Mouse (Mus musculus) MEL (cell line): ENCODE results near the gene Ggact. TPM values are rescaled to one million over a fixed set of nuclear protein-coding genes. Genes with fewer than 3 reads are reported as not detected.
A peak's percentile ranks its signal among the peaks of the same experiment; 100 is the strongest.

Experiments used
- DNase-seq: peaks from one replicate; pipeline ENCODE4 v3.0.0; 2011; ENCODE audit warnings: low read depth, low spot score
- H3K27ac ChIP-seq: 2 replicates; pipeline ENCODE4 v1.5.1; 2012; ENCODE audit warnings: low read depth, mild to moderate bottlenecking, control low read depth, low read length, moderate library complexity; ENCODE audit not compliant: control insufficient read depth
- H3K27me3 ChIP-seq, 2 experiments: fragments of 150-350 bp in 1 of 2; sonication (generic) in 1 of 2; 2 replicates each; pipeline ENCODE4 v1.6.1; 2012; ENCODE audit warnings: low read length in 2 of 2, mild to moderate bottlenecking in 2 of 2, improper control_type of control experiment in 1 of 2, moderate library complexity in 1 of 2; ENCODE audit not compliant: insufficient read depth in 2 of 2, control insufficient read depth in 1 of 2
- H3K36me3 ChIP-seq, 2 experiments: 2 replicates each; pipeline ENCODE4 v1.6.1; 2012 to 2014; ENCODE audit warnings: low read length in 2 of 2, improper control_type of control experiment in 1 of 2, inconsistent platforms in 1 of 2, mild to moderate bottlenecking in 1 of 2; ENCODE audit not compliant: insufficient read depth in 2 of 2, control insufficient read depth in 1 of 2
- H3K4me1 ChIP-seq, 2 experiments: fragments of 150-350 bp in 1 of 2; sonication (generic) in 1 of 2; 2 replicates each; pipeline ENCODE4 v1.6.1; 2012; ENCODE audit warnings: low read length in 2 of 2, improper control_type of control experiment in 1 of 2, mild to moderate bottlenecking in 1 of 2; ENCODE audit not compliant: insufficient read depth in 2 of 2, control insufficient read depth in 1 of 2
- H3K4me3 ChIP-seq, 2 experiments: fragments of 150-350 bp in 1 of 2; sonication (generic) in 1 of 2; 2 replicates each; pipeline ENCODE4 v1.5.1; 2012; ENCODE audit warnings: low read depth in 2 of 2, low read length in 2 of 2, mild to moderate bottlenecking in 2 of 2, moderate library complexity in 2 of 2, control low read depth in 1 of 2, improper control_type of control experiment in 1 of 2; ENCODE audit not compliant: control insufficient read depth in 1 of 2, insufficient read depth in 1 of 2
- H3K79me2 ChIP-seq: 2 replicates; pipeline ENCODE4 v1.6.1; 2012; ENCODE audit warnings: mild to moderate bottlenecking, low read length, moderate library complexity; ENCODE audit not compliant: control insufficient read depth, poor library complexity, insufficient read depth
- H3K9ac ChIP-seq: 2 replicates; pipeline ENCODE4 v1.6.1; 2012; ENCODE audit warnings: low read depth, mild to moderate bottlenecking, control low read depth, low read length, moderate library complexity; ENCODE audit not compliant: control insufficient read depth, poor library complexity, severe bottlenecking
- H3K9me3 ChIP-seq: fragments of 150-350 bp; sonication (generic); replicated peaks from 2 replicates; pipeline ENCODE4 v1.6.1; 2012; ENCODE audit warnings: mild to moderate bottlenecking, low read length, improper control_type of control experiment, moderate library complexity; ENCODE audit not compliant: insufficient read depth
- BHLHE40 ChIP-seq: IDR thresholded peaks from 2 replicates; pipeline ENCODE4 v1.6.1; 2012; ENCODE audit warnings: low read depth, mild to moderate bottlenecking, inconsistent platforms, low read length, improper control_type of control experiment, borderline replicate concordance
- CHD1 ChIP-seq: IDR thresholded peaks from 2 replicates; pipeline ENCODE4 v1.6.1; 2012; ENCODE audit warnings: low read depth, mild to moderate bottlenecking, inconsistent platforms, low read length, improper control_type of control experiment
- CHD2 ChIP-seq: IDR thresholded peaks from 2 replicates; pipeline ENCODE4 v1.6.1; 2011; ENCODE audit warnings: low read length, improper control_type of control experiment
- CTCF ChIP-seq, 3 experiments: IDR thresholded peaks in 2 of 3; conservative IDR thresholded peaks in 1 of 3; 2 replicates each; pipeline ENCODE4 v1.5.1; 2011 to 2012; ENCODE audit warnings: low read length in 3 of 3, low read depth in 2 of 3, mild to moderate bottlenecking in 2 of 3, improper control_type of control experiment in 1 of 3, inconsistent platforms in 1 of 3, mixed read lengths in 1 of 3, moderate library complexity in 1 of 3; ENCODE audit not compliant: control insufficient read depth in 1 of 3, insufficient read depth in 1 of 3, poor library complexity in 1 of 3, severe bottlenecking in 1 of 3
- ELF1 ChIP-seq: IDR thresholded peaks from 2 replicates; pipeline ENCODE4 v1.6.1; 2014; ENCODE audit warnings: low read depth, mild to moderate bottlenecking, inconsistent platforms, low read length, improper control_type of control experiment, moderate library complexity
- MAX ChIP-seq: IDR thresholded peaks from 2 replicates; pipeline ENCODE4 v1.6.1; 2011; ENCODE audit warnings: low read length, improper control_type of control experiment
- MEF2A ChIP-seq: IDR thresholded peaks from 2 replicates; pipeline ENCODE4 v1.6.1; 2014; ENCODE audit warnings: low read depth, mild to moderate bottlenecking, inconsistent platforms, low read length, improper control_type of control experiment; ENCODE audit not compliant: poor library complexity, insufficient replicate concordance, severe bottlenecking; ENCODE audit errors: extremely low read depth
- MXI1 ChIP-seq: IDR thresholded peaks from 2 replicates; pipeline ENCODE4 v1.6.1; 2011; ENCODE audit warnings: mild to moderate bottlenecking, low read depth, low read length, improper control_type of control experiment
- RAD21 ChIP-seq: IDR thresholded peaks from 2 replicates; pipeline ENCODE4 v1.6.1; 2011; ENCODE audit warnings: mild to moderate bottlenecking, low read depth, low read length, improper control_type of control experiment
- SIN3A ChIP-seq: IDR thresholded peaks from 2 replicates; pipeline ENCODE4 v1.6.1; 2012; ENCODE audit warnings: low read length, improper control_type of control experiment, inconsistent platforms
- SMC3 ChIP-seq: IDR thresholded peaks from 2 replicates; pipeline ENCODE4 v1.6.1; 2011; ENCODE audit warnings: low read depth, low read length, improper control_type of control experiment
- TAL1 ChIP-seq: IDR thresholded peaks from 2 replicates; pipeline ENCODE4 v1.6.1; 2012; ENCODE audit warnings: mild to moderate bottlenecking, inconsistent platforms, low read length, moderate library complexity, mixed read lengths
- TCF12 ChIP-seq: IDR thresholded peaks from 2 replicates; pipeline ENCODE4 v1.6.1; 2014; ENCODE audit warnings: low read depth, mild to moderate bottlenecking, inconsistent platforms, low read length, improper control_type of control experiment, moderate library complexity
- USF1 ChIP-seq: IDR thresholded peaks from 2 replicates; pipeline ENCODE4 v1.6.1; 2014; ENCODE audit warnings: low read depth, mild to moderate bottlenecking, inconsistent platforms, low read length, improper control_type of control experiment, moderate library complexity
- ZC3H11A ChIP-seq: IDR thresholded peaks from 2 replicates; pipeline ENCODE4 v1.6.1; 2012; ENCODE audit warnings: low read depth, mild to moderate bottlenecking, inconsistent platforms, low read length, improper control_type of control experiment
- ZKSCAN1 ChIP-seq: IDR thresholded peaks from 2 replicates; pipeline ENCODE4 v1.6.1; 2012; ENCODE audit warnings: low read depth, mild to moderate bottlenecking, inconsistent platforms, low read length, improper control_type of control experiment, moderate library complexity
- ZNF384 ChIP-seq: IDR thresholded peaks from 2 replicates; pipeline ENCODE4 v1.6.1; 2012; ENCODE audit warnings: low read depth, mild to moderate bottlenecking, inconsistent platforms, low read length, improper control_type of control experiment
- polyA plus RNA-seq, 2 experiments: library from polyadenylated mRNA; stranded (reverse) in 1 of 2; unstranded in 1 of 2; fragments of >175 nt in 1 of 2; fragments of >200 nt in 1 of 2; gene quantifications; 2 replicates each; pipeline versions ENCODE4 v1.2.1 to v1.2.4; 2012; ENCODE audit warnings: low replicate concordance in 2 of 2, low read depth in 1 of 2; ENCODE audit not compliant: insufficient read length in 2 of 2, insufficient read depth in 1 of 2, missing spikeins in 1 of 2
- total RNA-seq: library from RNA; depleted of rRNA; stranded (reverse); fragments of 300-350 nt; gene quantifications from 2 replicates; pipeline ENCODE4 v1.2.3, GENCODE M21; 2012

The Ggact gene
- total and polyA plus RNA-seq, 3 experiments = 54.0 to 64.8 TPM; not detected in 1

- peak; percentile 44 for DNase-seq
- H3K4me3 ChIP-seq = no peak overlapping the region
- peaks cover 2% of the 10 kb centered on the region in 2 experiments; a peak in 1 of 4 replicates for H3K36me3 ChIP-seq
- no peaks in the 10 kb centered on the region; a peak in 1 of 4 replicates for H3K4me1 ChIP-seq
- no peaks in the 10 kb centered on the region for H3K27me3 ChIP-seq
- TF ChIP-seq RAD21 = peak; percentile 44
- TF ChIP-seq ZC3H11A = peak; percentile 31; the same call in 1 of the 2 replicates
- TF ChIP-seq CTCF (IDR thresholded peaks at IDR 0.05 in 2 of 3, conservative IDR thresholded peaks at IDR 0.05 in 1 of 3; ENCODE audit: control insufficient read depth in 1 of 3, insufficient read depth in 1 of 3, low read depth in 2 of 3, low read length in 3 of 3, poor library complexity in 1 of 3, severe bottlenecking in 1 of 3) = peak in 2 of 3 experiments; percentile 35 to 52; a peak in 3 of 6 replicates
- TF ChIP-seq SMC3 = peak; percentile 57
- no peak for TF ChIP-seq TAL1
- no peak for TF ChIP-seq SIN3A
- H3K79me2 ChIP-seq = no peaks in the 10 kb centered on the region
- H3K27ac ChIP-seq = no peak overlapping the region
- H3K9me3 ChIP-seq = no peaks in the 10 kb centered on the region
- no peak overlapping the region for H3K9ac ChIP-seq
Observed at GRCm38 (mm10) chr14:122898550-122898949, 15.0 kb downstream of the Ggact start.

GRCm38 (mm10) chr14:122896106-122896505 is 17.5 kb downstream of the Ggact start:
- DNase-seq = no peak
- no peaks in the 10 kb centered on the region for H3K9me3 ChIP-seq
- no peak overlapping the region for H3K4me3 ChIP-seq
- TF ChIP-seq SMC3 (no peak), USF1 (no peak), ZNF384 (no peak), MAX (no peak), TAL1 (no peak), CHD2 (no peak), MEF2A (no peak), MXI1 (no peak), ZKSCAN1 (no peak), TCF12 (no peak), CHD1 (no peak), BHLHE40 (no peak), ELF1 (no peak)
- H3K27ac ChIP-seq = no peak overlapping the region
- H3K4me1 ChIP-seq = no peaks in the 10 kb centered on the region
- peaks cover 0 to 2% of the 10 kb centered on the region in 2 experiments; a peak in 2 of 4 replicates for H3K36me3 ChIP-seq
- H3K9ac ChIP-seq = no peak overlapping the region
- H3K27me3 ChIP-seq = no peaks in the 10 kb centered on the region
- no peaks in the 10 kb centered on the region for H3K79me2 ChIP-seq
